ENCODE assay signal across 11 mouse cellular contexts in genomic region chr7:103912969-103913511, GRCm38 (mm10). TPM values are rescaled to one million over a fixed set of nuclear protein-coding genes. Genes with fewer than 3 reads are reported as not detected.
DNase-seq lines count a peak whose midpoint lies in the region; ATAC-seq and TF ChIP-seq lines count a peak whose summit lies in the region.
"Had no signal": no experiment of that assay in that cellular context is flagged by ENCODE, and none has a peak within 500 bp of the region (broad histone marks: within the 10 kb centered on the region; RNA-seq: fewer than 3 reads in every experiment).

No protein-coding gene starts in this region.

- H3K9ac ChIP-seq in lung, embryonic 14.5 days = no peak overlapping the region

- H3K27me3 ChIP-seq in lung, embryonic 14.5 days (ENCODE audit: insufficient read depth, low read length) = no peaks in the 10 kb centered on the region
- peaks cover 11% of the 10 kb centered on the region for H3K27me3 ChIP-seq in erythroblast, embryonic 14.5 days (ENCODE audit: control insufficient read depth)

- H3K4me2 ChIP-seq in lung, embryonic 14.5 days = no peak overlapping the region

- H3K27ac ChIP-seq in lung, embryonic 14.5 days (ENCODE audit: low read depth) = no peak overlapping the region

- peak; percentile 27 for DNase-seq in lung, embryonic 14.5 days
- DNase-seq in lung, postnatal 4 days = no peak
- peak; percentile 18 for DNase-seq in WW6 (ENCODE audit: low read depth, low spot score)
- DNase-seq in retina, embryonic 14.5 days (ENCODE audit: low spot score) = peak; percentile 22
- DNase-seq in MN1 (ENCODE audit: low spot score) = no peak
- DNase-seq in Muller cell, postnatal 12 days (ENCODE audit: inconsistent ontology term) = no peak
- DNase-seq: right cerebral cortex, postnatal 14 days had no signal

- H3K4me1 ChIP-seq in lung, embryonic 14.5 days (ENCODE audit: insufficient read depth) = no peaks in the 10 kb centered on the region
- peaks cover 91% of the 10 kb centered on the region for H3K4me1 ChIP-seq in erythroblast, embryonic 14.5 days (ENCODE audit: control insufficient read depth)

- H3K9me3 ChIP-seq in lung, embryonic 14.5 days (ENCODE audit: low read depth, low read length) = no peaks in the 10 kb centered on the region
- no peaks in the 10 kb centered on the region for H3K9me3 ChIP-seq in erythroblast, embryonic 14.5 days (ENCODE audit: control insufficient read depth, low read length)

- no peak for ATAC-seq in lung, embryonic 14.5 days (ENCODE audit: insufficient read depth)
- ATAC-seq in cerebellum, adult (ENCODE audit: insufficient number of reproducible peaks, low FRiP score, low TSS enrichment) = no peak
- ATAC-seq: forebrain, embryonic 16.5 days; intestine, embryonic 16.5 days had no signal

- H3K36me3 ChIP-seq in lung, embryonic 14.5 days (ENCODE audit: insufficient read depth) = no peaks in the 10 kb centered on the region
- H3K36me3 ChIP-seq in erythroblast, embryonic 14.5 days (ENCODE audit: control insufficient read depth) = no peaks in the 10 kb centered on the region

- 37% methylated on average over 8 of the region's 8 CpGs for WGBS in lung, embryonic 14.5 days

- peak; percentile 47 for TF ChIP-seq CTCF in lung, embryonic 14.5 days (IDR thresholded peaks at IDR 0.05; ENCODE audit: low read depth)

- H3K4me3 ChIP-seq in lung, embryonic 14.5 days (ENCODE audit: low read depth, low read length) = no peak overlapping the region
- peak overlapping the region; percentile 50 for H3K4me3 ChIP-seq in erythroblast, embryonic 14.5 days (replicated peaks)

RNA-seq across cellular contexts. Expression of gene Olfr65, which starts 9.8 kb away (rescaled TPM):
- polyA plus RNA-seq in lung, embryonic 14.5 days (2014; fragmentation: Nextera tagmentation; extraction: Ambion mirVana) = not detected in 2 replicates
- polyA plus RNA-seq in erythroblast, embryonic 14.5 days (2012) = 0.08 TPM in 1 of 2 replicates, not detected in the other
- polyA plus RNA-seq: forebrain, embryonic 16.5 days; intestine, embryonic 16.5 days had no signal

RNA-seq across cellular contexts. Expression of gene Olfr631, which starts 15.6 kb away (rescaled TPM):
- polyA plus RNA-seq in lung, embryonic 14.5 days (2014; fragmentation: Nextera tagmentation; extraction: Ambion mirVana) = not detected in 2 replicates
- 0.10 TPM in 1 of 2 replicates, not detected in the other for polyA plus RNA-seq in erythroblast, embryonic 14.5 days (2012)
- polyA plus RNA-seq: forebrain, embryonic 16.5 days; intestine, embryonic 16.5 days had no signal

RNA-seq across cellular contexts. Expression of gene Olfr64, which starts 18.8 kb away (rescaled TPM):
- not detected in 2 replicates for polyA plus RNA-seq in lung, embryonic 14.5 days (2014; fragmentation: Nextera tagmentation; extraction: Ambion mirVana)
- polyA plus RNA-seq in erythroblast, embryonic 14.5 days (2012) = not detected in 2 replicates
- polyA plus RNA-seq: forebrain, embryonic 16.5 days; intestine, embryonic 16.5 days had no signal

RNA-seq across cellular contexts. Expression of gene Olfr632, which starts 21.1 kb away (rescaled TPM):
- polyA plus RNA-seq in lung, embryonic 14.5 days (2014; fragmentation: Nextera tagmentation; extraction: Ambion mirVana) = not detected in 2 replicates
- not detected in 2 replicates for polyA plus RNA-seq in erythroblast, embryonic 14.5 days (2012)
- polyA plus RNA-seq: forebrain, embryonic 16.5 days; intestine, embryonic 16.5 days had no signal

RNA-seq across cellular contexts. Expression of gene Olfr66, which starts 27.0 kb away (rescaled TPM):
- not detected in 2 replicates for polyA plus RNA-seq in lung, embryonic 14.5 days (2014; fragmentation: Nextera tagmentation; extraction: Ambion mirVana)
- not detected in 2 replicates for polyA plus RNA-seq in erythroblast, embryonic 14.5 days (2012)
- polyA plus RNA-seq: forebrain, embryonic 16.5 days; intestine, embryonic 16.5 days had no signal

Comparison
In these comparisons a context has a peak if more than half of its experiments do, and no peak if none do; other contexts are left out.
1. DNase-seq: peak in lung, embryonic 14.5 days (single experiment), WW6 (single experiment) and retina, embryonic 14.5 days (single experiment); none in lung, postnatal 4 days (0 of 2), MN1 (single experiment) and Muller cell, postnatal 12 days (single experiment).